Mouse (Mus musculus) midbrain, embryonic 12.5 days (tissue): ENCODE measurements around the gene Dcpp2. TPM values are rescaled to one million over a fixed set of nuclear protein-coding genes. Genes with fewer than 3 reads are reported as not detected.
"Not testable (repeated sequence)": the region's sequence is repeated elsewhere in the genome, so short reads cannot be mapped to it uniquely, and the experiment has no call there.

Experiments used
- ATAC-seq: fragments of 200-750 bp; cut with Nextera tagmentation; 2 replicates; pipeline ENCODE4 v1.8.0; 2017; ENCODE audit warnings: low read depth, moderate TSS enrichment, moderate library complexity; ENCODE audit not compliant: low FRiP score
- H3K27ac ChIP-seq: fragments of 300-500 bp; sonication (generic); replicated peaks from 2 replicates; pipeline ENCODE4 v1.5.1; 2016; ENCODE audit warnings: mild to moderate bottlenecking
- H3K27me3 ChIP-seq: fragments of 300-500 bp; sonication (generic); 2 replicates; pipeline ENCODE4 v1.6.1; 2016; ENCODE audit warnings: mild to moderate bottlenecking
- H3K36me3 ChIP-seq: fragments of 300-500 bp; sonication (generic); 2 replicates; pipeline ENCODE4 v1.6.1; 2016
- H3K4me1 ChIP-seq: fragments of 300-500 bp; sonication (generic); 2 replicates; pipeline ENCODE4 v1.6.1; 2016
- H3K4me2 ChIP-seq: fragments of 300-500 bp; sonication (generic); replicated peaks from 2 replicates; pipeline ENCODE4 v1.6.1; 2016; ENCODE audit warnings: mild to moderate bottlenecking, moderate library complexity
- H3K4me3 ChIP-seq: fragments of 300-500 bp; sonication (generic); 2 replicates; pipeline ENCODE4 v1.5.1; 2016; ENCODE audit warnings: mild to moderate bottlenecking
- H3K9ac ChIP-seq: fragments of 300-500 bp; sonication (generic); replicated peaks from 2 replicates; pipeline ENCODE4 v1.6.1; 2016; ENCODE audit warnings: mild to moderate bottlenecking, moderate library complexity
- H3K9me3 ChIP-seq: fragments of 300-500 bp; sonication (generic); 2 replicates; pipeline ENCODE4 v1.6.1; 2016; ENCODE audit warnings: mild to moderate bottlenecking
- WGBS: fragments of 180-500 bp; shearing (Covaris S2); methylation state at CpG from one replicate; pipeline ENCODE4 v1.1.7; 2016; 5-methylcytosine and 5-hydroxymethylcytosine counted together
- polyA plus RNA-seq: library from polyadenylated mRNA; unstranded; fragments of >200 nt; fragmentation: Nextera tagmentation; extraction: Ambion mirVana; gene quantifications from 2 replicates; pipeline ENCODE4 v1.2.1, GENCODE M21; 2016

Dcpp2 gene
- not detected in 2 replicates for polyA plus RNA-seq

DNA sequence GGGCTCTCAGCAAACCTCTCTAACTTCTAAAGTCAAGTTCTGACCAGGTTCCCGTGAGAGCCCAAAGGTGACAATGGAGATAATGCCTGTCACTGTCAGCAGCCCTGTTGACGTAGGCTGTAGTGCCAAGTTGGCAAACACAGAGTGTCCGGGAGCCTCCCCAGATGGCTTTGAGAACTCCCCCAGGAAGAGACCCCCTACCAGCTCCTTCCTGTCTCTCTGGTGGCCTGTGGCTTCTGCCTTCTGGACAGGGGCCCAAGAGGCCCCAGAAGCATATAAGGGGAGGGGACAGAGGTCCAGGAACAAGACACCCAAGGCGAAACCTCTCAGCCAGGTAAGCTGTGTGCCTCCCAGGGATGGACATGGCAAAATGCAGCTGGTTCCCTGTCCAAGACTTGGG lies at the start of gene Dcpp2, which contains the start of gene Dcpp1:
TSS of gene Dcpp2 (plus strand) at position 305 of the 400 bp plus-strand sequence.
TSS of gene Dcpp1 (plus strand) at position 301 of the 400 bp plus-strand sequence.
- H3K4me2 ChIP-seq, H3K27ac ChIP-seq, H3K36me3 ChIP-seq, H3K27me3 ChIP-seq, ATAC-seq, H3K9me3 ChIP-seq, H3K4me3 ChIP-seq, H3K9ac ChIP-seq, H3K4me1 ChIP-seq: not testable (repeated sequence)
- 72% methylated on average over 4 of the region's 4 CpGs for WGBS

DNA sequence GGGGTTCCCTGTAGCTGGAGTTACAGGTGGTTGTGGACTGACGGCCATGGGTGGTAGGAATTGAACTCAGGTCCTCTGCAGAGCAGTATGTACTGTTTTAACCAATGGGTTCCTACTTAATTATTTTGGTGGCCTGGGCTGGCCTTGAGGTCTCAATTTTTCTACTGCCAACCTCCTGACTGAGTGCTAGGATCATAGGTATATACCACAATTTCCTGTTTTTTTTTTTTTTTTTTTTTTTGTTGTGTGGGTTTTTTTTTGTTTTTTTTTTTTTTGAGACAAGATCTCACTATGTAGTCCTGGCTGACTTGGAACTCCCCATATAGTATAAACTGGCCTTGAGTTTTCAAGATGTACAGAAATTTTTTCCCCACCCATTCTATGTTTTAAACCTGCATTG lies 49.5 kb upstream of the Dcpp2 start:
- Histone ChIP-seq H3K36me3 (peaks cover 12% of the 10 kb centered on the region), H3K27ac (no peak overlapping the region), H3K4me3 (no peak overlapping the region), H3K9ac (no peak overlapping the region), H3K4me1 (peaks cover 14% of the 10 kb centered on the region), H3K9me3 (no peaks in the 10 kb centered on the region), H3K27me3 (peaks cover 46% of the 10 kb centered on the region), H3K4me2 (no peak overlapping the region)
- WGBS: 96% methylated on average over 1 of the region's 1 CpGs
- ATAC-seq: no peak

DNA sequence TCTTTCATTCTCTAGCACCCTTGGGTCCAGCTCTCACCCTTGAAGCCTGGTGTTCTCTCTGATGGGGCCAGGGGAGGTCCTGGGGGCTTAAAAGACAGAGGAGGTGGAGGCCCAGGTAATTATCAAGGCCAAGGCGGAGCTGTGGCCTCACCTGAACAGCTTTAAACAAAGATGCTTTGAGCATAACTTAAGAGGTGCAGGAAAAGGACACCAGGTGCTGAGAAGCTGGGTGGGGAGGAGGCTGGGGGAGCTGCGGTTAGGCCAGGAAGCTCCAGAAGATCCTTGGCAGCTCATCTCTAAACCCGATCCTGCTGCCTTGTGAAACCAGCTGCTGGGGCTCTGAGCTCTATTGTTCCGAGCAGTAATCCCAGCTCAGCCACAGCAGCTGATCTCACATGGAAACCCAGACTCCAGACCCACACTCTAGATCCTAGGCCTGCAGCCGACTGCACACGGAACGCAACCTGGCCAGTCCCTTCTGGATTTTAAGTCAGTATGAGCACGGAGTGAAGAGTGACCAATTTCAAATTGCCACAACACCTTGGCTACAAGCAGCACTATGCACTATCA lies 44.6 kb upstream of the Dcpp2 start, which contains the start of gene Prss33:
TSS of gene Prss33 (minus strand) at position 51 of the 570 bp plus-strand sequence.
- Histone ChIP-seq H3K9me3 (no peaks in the 10 kb centered on the region), H3K4me2 (no peak within 1 kb of the TSS), H3K9ac (0 out of 2 replicates have a peak within 1 kb of the TSS, but pooled peaks have one; percentile 11), H3K36me3 (no peaks in the 10 kb centered on the region), H3K4me1 (no peaks in the 10 kb centered on the region), H3K4me3 (no peak within 1 kb of the TSS), H3K27me3 (peaks cover 41% of the 10 kb centered on the region), H3K27ac (0 out of 2 replicates have a peak within 1 kb of the TSS, but pooled peaks have one; percentile 25)
- no peak for ATAC-seq
- 51% methylated on average over 8 of the region's 8 CpGs for WGBS

DNA sequence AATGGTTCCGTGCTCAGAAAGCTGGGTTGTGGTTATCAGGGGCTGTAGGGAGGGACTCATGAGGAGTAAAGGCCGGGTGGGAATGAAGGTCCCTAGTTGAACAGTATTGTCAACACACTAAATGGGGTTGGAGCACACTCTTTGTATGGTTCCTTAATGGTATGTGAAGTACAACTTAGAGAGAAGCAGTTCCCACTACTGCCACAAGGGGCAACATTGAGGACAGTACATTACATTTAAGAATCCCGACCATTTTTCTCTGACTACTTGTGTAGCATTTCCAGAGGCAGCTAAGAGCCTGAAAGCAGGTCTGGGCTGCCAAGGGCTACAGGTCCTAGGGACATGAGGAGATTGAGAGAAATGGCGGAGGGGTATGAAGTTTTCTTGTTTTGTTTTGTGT lies 39.5 kb upstream of the Dcpp2 start:
- no peak overlapping the region for H3K4me2 ChIP-seq
- peak; percentile 35; the same call in 1 of the 2 replicates for ATAC-seq
- H3K9me3 ChIP-seq: no peaks in the 10 kb centered on the region
- 29% methylated on average over 4 of the region's 4 CpGs for WGBS
- no peaks in the 10 kb centered on the region for H3K36me3 ChIP-seq
- H3K9ac ChIP-seq: no peak overlapping the region
- no peak overlapping the region for H3K4me3 ChIP-seq
- H3K4me1 ChIP-seq: no peaks in the 10 kb centered on the region
- H3K27ac ChIP-seq: no peak overlapping the region
- peaks cover 16% of the 10 kb centered on the region; the same call in 1 of the 2 replicates for H3K27me3 ChIP-seq

DNA sequence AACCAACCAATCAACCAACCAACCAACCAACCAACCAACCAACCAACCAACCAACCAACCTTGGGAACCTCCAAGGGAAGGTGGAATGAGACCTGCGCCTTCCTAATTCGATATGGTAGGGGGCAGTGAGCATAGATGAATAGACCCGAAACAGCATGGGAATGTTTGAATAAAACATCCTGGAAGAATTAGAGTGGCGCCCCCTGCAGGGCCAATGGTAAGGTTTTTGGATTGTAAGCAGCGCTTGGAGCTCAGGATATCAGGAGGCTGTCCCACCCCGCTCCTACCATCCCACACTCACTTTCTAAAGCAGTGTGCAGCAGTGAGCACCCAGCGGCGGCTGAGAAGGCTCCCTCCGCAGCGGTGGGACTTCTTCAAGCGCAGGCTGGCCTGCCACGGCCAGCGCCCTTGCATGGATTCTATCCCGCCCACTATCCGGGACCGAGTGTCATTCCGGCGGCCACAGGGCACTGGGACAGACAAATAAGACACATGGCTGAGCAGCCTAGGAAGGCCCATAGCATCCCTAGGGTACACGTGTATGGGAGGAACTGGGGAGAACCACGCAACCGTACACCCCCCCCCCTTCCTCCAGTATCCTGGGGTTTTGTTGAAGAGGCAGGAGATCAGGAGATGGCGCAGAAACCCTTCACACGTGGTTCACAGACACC lies 37.4 kb upstream of the Dcpp2 start:
- no peaks in the 10 kb centered on the region for H3K36me3 ChIP-seq
- no peaks in the 10 kb centered on the region for H3K4me1 ChIP-seq
- no peaks in the 10 kb centered on the region for H3K9me3 ChIP-seq
- H3K27ac ChIP-seq: no peak overlapping the region
- 46% methylated on average over 23 of the region's 23 CpGs for WGBS
- ATAC-seq: no peak
- no peak overlapping the region for H3K9ac ChIP-seq
- H3K4me3 ChIP-seq: no peak overlapping the region
- H3K4me2 ChIP-seq: peak overlapping the region; percentile 38; the same call in 1 of the 2 replicates
- H3K27me3 ChIP-seq: peaks cover 20% of the 10 kb centered on the region; the same call in 1 of the 2 replicates

DNA sequence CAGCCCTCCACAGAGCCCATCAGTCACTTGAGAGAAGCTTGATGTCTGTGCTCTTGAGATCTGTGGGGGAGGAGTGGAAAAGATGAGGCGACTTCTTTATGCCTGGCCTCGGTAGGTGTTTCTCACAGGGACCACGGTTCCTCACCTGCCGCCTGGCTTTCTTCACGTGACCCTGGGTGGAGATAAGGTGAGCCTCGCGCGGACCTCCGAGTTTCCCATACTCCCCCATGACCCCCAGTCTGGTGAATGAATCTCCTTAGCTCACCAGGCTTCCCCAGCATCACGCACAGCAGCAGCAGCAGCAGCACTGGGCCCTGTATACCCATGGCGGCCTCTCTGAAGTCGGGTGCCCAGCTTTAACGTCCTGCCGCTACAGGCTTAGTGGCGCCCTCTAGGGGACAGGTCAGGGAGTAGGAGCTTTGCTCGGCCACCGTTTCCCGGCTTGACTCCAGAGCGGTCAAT lies 36.8 kb upstream of the Dcpp2 start, which contains the start of the genes Prss32 and Prss41:
TSS of gene Prss32 (plus strand) at position 44 of the 462 bp plus-strand sequence.
TSS of gene Prss41 (minus strand) at position 361 of the 462 bp plus-strand sequence.
- Histone ChIP-seq H3K36me3 (no peaks in the 10 kb centered on the region), H3K4me3 (peak within 1 kb of the TSS; percentile 19; the same call in 1 of the 2 replicates), H3K27ac (no peak within 1 kb of the TSS), H3K4me2 (peak within 1 kb of the TSS; percentile 38), H3K9ac (no peak within 1 kb of the TSS), H3K4me1 (no peaks in the 10 kb centered on the region), H3K9me3 (no peaks in the 10 kb centered on the region), H3K27me3 (peaks cover 20% of the 10 kb centered on the region; the same call in 1 of the 2 replicates)
- ATAC-seq: 0 out of 2 replicates have a peak, but pooled peaks have one; percentile 47
- WGBS: 14% methylated on average over 19 of the region's 19 CpGs

DNA sequence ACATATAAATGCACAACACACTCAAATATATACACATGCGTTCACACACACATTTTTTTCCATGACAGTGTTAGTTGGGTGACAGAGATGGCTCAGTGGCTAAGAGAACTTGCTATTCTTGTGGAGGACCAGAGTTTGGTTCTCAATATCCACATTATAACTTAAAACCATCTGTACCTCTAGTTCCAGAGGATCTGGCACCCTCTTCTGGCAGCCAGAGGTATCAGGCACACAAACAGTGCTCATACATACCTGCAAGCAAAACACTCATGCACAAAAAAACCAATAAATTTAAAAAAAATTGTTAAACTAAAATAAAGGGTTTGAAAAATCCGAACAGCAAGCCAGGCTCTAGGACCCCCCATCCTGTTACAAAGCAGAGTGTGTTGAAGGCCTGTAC lies 30.7 kb upstream of the Dcpp2 start:
- Histone ChIP-seq H3K9ac (no peak overlapping the region), H3K4me3 (no peak overlapping the region), H3K27me3 (peaks cover 4% of the 10 kb centered on the region; the same call in 1 of the 2 replicates), H3K4me2 (no peak overlapping the region), H3K9me3 (no peaks in the 10 kb centered on the region), H3K27ac (no peak overlapping the region), H3K36me3 (no peaks in the 10 kb centered on the region), H3K4me1 (no peaks in the 10 kb centered on the region)
- 67% methylated on average over 2 of the region's 2 CpGs for WGBS
- ATAC-seq: no peak

DNA sequence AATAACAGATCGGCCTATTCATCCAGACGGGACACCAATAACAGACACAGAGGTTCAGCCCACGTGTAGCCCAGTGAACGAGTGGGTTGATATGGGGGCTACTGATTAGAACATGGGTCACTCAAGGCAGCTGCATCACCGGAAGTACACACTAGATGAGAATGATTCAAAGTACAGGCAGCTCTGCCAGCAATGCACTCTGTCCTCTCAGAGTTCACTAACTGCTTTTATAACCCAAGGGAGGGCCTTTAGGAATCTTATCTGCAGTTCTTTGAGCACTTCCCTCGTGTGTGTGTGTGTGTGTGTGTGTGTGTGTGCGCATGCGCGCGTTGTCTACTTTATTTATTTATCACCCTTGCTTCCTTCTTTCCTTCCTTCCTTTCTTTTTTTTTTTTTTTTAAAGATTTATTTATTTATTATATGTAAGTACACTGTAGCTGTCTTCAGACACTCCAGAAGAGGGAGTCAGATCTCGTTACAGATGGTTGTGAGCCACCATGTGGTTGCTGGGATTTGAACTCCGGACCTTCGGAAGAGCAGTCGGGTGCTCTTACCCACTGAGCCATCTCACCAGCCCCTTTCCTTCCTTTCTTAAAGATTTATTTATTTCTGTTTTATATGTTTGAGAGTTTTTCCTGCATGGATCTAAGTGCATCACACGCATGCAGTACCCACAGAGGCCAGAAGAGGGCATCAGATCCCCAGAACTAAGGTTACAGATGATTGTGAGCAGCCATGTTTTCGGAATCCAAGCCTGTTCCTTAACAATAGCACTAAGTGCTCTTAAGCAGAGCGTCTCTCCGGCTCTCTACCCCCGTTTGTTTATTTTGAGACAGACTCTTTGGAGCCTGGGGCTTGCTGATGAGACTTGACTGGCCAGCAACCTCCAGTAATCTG lies 29.6 kb upstream of the Dcpp2 start:
- Histone ChIP-seq H3K9me3 (no peaks in the 10 kb centered on the region), H3K36me3 (no peaks in the 10 kb centered on the region), H3K4me3 (no peak overlapping the region), H3K27ac (no peak overlapping the region), H3K4me2 (no peak overlapping the region), H3K4me1 (no peaks in the 10 kb centered on the region), H3K9ac (no peak overlapping the region), H3K27me3 (peaks cover 4% of the 10 kb centered on the region; the same call in 1 of the 2 replicates)
- 61% methylated on average over 18 of the region's 19 CpGs for WGBS
- 0 out of 2 replicates have a peak, but pooled peaks have one; percentile 34 for ATAC-seq

DNA sequence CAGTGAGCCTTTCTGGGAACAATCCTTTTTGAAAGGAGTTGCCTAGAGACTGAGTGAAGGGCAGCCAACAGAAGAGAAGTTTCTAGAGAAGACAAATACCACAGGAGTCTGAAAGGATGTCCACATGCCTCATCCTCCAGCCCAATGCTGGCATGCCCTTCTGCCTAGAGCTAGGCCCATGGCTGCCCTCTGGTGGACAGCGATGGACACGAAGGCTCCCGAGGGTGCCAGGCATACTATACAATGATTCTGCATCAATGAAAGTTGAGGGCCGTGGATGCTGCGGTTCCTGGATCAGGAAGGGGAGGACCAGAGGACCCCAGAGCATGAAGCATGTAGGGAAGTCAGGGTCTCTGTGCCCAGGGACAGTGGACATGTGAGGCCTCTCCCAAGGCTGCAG lies 27.4 kb upstream of the Dcpp2 start:
- no peak for ATAC-seq
- H3K36me3 ChIP-seq: no peaks in the 10 kb centered on the region

DNA sequence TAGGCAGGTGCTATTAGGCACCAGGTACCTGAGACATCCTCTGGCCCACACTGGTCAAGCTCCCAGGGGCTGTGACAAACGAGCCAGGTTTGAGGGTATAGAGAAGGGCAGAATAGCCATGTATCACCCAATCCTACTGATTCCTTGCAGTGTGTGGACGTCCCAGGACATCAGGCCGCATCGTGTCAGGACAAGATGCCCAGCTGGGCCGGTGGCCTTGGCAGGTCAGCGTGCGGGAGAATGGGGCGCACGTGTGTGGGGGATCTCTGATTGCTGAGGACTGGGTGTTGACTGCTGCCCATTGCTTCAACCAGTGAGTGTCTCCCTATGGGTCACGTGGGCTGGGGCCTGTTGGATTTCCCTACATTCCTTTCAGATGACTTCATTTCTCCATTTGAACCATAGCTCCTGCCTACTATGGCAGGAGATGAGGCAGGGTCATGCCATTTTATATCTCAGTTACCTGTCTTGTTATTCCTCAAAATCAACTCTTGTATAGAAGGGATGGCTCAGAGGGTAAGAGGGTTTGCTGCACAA lies 26.4 kb upstream of the Dcpp2 start:
- no peaks in the 10 kb centered on the region for H3K4me1 ChIP-seq
- no peak overlapping the region for H3K27ac ChIP-seq
- no peak overlapping the region for H3K4me3 ChIP-seq
- H3K4me2 ChIP-seq: no peak overlapping the region
- 89% methylated on average over 10 of the region's 10 CpGs for WGBS
- no peaks in the 10 kb centered on the region; the same call in 1 of the 2 replicates for H3K27me3 ChIP-seq
- no peaks in the 10 kb centered on the region for H3K36me3 ChIP-seq
- ATAC-seq: no peak
- no peak overlapping the region; the same call in 1 of the 2 replicates for H3K9ac ChIP-seq
- H3K9me3 ChIP-seq: no peaks in the 10 kb centered on the region

More for the DNA sequence above, 27.4 kb upstream of the Dcpp2 start:
- Histone ChIP-seq H3K9ac (no peak overlapping the region), H3K9me3 (no peaks in the 10 kb centered on the region), H3K4me3 (no peak overlapping the region), H3K4me1 (no peaks in the 10 kb centered on the region), H3K27me3 (no peaks in the 10 kb centered on the region; the same call in 1 of the 2 replicates), H3K27ac (no peak overlapping the region), H3K4me2 (no peak overlapping the region)
- 31% methylated on average over 5 of the region's 5 CpGs for WGBS

DNA sequence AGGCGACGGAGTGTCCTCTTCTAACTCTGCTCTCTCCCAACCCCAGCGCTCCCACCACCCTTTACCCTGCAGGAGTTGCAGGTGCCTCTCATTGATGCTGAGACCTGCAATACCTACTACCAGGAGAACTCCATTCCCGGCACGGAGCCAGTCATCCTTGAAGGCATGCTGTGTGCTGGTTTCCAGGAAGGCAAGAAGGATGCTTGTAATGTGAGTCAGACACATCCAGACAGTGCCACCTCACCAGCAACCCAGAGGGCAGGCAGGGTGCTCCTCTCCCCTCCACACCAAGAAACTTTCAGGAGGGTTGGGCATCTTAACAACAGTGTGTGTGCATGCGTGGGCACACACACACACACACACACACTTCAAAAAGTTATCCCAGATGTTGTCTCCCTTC lies 23.5 kb upstream of the Dcpp2 start:
- 82% methylated on average over 6 of the region's 6 CpGs for WGBS

More for the DNA sequence above, 23.5 kb upstream of the Dcpp2 start:
- H3K9ac ChIP-seq: no peak overlapping the region
- no peaks in the 10 kb centered on the region for H3K4me1 ChIP-seq
- no peak for ATAC-seq
- H3K9me3 ChIP-seq: no peaks in the 10 kb centered on the region
- no peaks in the 10 kb centered on the region for H3K27me3 ChIP-seq
- H3K27ac ChIP-seq: no peak overlapping the region
- no peaks in the 10 kb centered on the region for H3K36me3 ChIP-seq
- no peak overlapping the region for H3K4me2 ChIP-seq
- H3K4me3 ChIP-seq: no peak overlapping the region
